Mouse (Mus musculus): ENCODE data around the gene Pmepa1.

DNA sequence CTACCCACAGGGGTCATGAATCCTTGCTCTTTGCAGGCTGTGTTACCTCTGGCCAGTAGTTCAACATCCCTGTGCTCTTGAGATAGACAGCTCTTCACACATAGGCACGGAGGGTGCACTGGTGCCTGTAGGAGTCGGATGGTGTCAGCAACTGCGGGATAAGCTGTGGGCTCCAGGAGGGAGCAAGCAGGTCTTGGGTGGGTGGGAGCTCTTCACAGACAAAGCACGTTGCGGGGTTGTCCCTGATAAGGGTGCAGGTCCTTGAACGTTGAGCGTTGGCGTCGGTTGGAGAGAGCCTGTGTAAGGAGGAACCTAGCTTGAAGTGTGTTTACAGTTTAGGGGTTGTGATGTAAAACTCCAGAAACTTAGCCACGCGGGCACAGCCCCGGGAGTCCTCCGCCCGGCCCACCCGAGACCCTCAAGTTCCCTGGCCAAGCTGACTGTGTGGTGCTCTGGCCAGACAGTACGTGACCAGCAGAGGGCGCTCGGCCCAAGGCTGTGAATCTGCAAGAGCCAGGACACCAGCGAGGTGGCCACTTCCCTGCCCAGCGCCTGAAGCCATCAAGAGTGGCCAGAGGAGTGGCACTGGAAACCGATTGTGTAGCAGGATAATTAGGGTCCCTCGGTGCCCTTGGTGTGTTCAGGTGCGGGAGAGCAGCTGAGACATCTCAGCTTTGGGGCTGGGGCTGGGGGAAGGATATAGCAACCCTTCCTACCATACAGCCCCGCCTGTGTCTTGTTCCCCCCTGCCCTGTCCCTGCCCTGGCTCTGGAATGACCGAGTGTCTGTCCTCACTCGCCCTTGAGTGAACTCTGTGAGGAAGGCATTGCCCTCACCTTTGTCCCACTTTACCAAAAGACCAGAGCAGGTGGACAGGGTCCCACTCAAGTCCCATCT lies 90.0 kb downstream of the Pmepa1 start:
- TF ChIP-seq FLI1 (IDR thresholded peaks at IDR 0.05; ENCODE audit: low read length) (no peak), GATA1 (IDR thresholded peaks at IDR 0.05; ENCODE audit: borderline replicate concordance, low read length) (no peak)
